Mouse (Mus musculus) MEL-GATA-1-ER (cell line): ENCODE measurements around the gene Mettl18.
"Not testable (repeated sequence)": the region's sequence is repeated elsewhere in the genome, so short reads cannot be mapped to it uniquely, and the experiment has no call there.

ENCODE experiments used
- DNase-seq: peaks from one replicate; pipeline ENCODE4 v3.0.0-alpha.2; 2012; ENCODE audit warnings: low read depth; ENCODE audit errors: extremely low read depth

The Mettl18 gene

GRCm38 (mm10) chr1:163994721-163995608 is at the start of gene Mettl18, which contains the start of gene BC055324:
Gene Mettl18 (plus strand): TSS chr1:163994889.
Gene BC055324 (minus strand): TSS chr1:163994796.
- DNase-seq, result peak; percentile 85

GRCm38 (mm10) chr1:163953396-163953795 is 41.3 kb upstream of the Mettl18 start:
- no peak for DNase-seq

- DNase-seq, result no peak
Measured at GRCm38 (mm10) chr1:163958036-163958435, 36.7 kb upstream of the Mettl18 start.

GRCm38 (mm10) chr1:163964008-163964689 is 30.5 kb upstream of the Mettl18 start:
- no peak for DNase-seq

- no peak for DNase-seq
Measured at GRCm38 (mm10) chr1:163974471-163974870, 20.2 kb upstream of the Mettl18 start.

GRCm38 (mm10) chr1:163975088-163975487 is 19.6 kb upstream of the Mettl18 start:
- DNase-seq, result no peak

- no peak for DNase-seq
Measured at GRCm38 (mm10) chr1:163976515-163976914, 18.2 kb upstream of the Mettl18 start.

GRCm38 (mm10) chr1:163992371-163992770 is 2.3 kb upstream of the Mettl18 start:
- peak; percentile 38 for DNase-seq

GRCm38 (mm10) chr1:163994173-163994720 is 442 bp upstream of the Mettl18 start:
- no peak for DNase-seq

- DNase-seq, result no peak
Measured at GRCm38 (mm10) chr1:163995609-163995913, 872 bp downstream of the Mettl18 start.

GRCm38 (mm10) chr1:164001831-164002452 is 7.3 kb downstream of the Mettl18 start:
- DNase-seq, result no peak

- no peak for DNase-seq
Measured at GRCm38 (mm10) chr1:164004311-164004710, 9.6 kb downstream of the Mettl18 start.

- no peak for DNase-seq
Measured at GRCm38 (mm10) chr1:164009235-164009634, 14.5 kb downstream of the Mettl18 start.

- DNase-seq, result no peak
Measured at GRCm38 (mm10) chr1:164014616-164015015, 19.9 kb downstream of the Mettl18 start.

- DNase-seq, result no peak
Measured at GRCm38 (mm10) chr1:164018221-164018896, 23.7 kb downstream of the Mettl18 start.

- no peak for DNase-seq
Measured at GRCm38 (mm10) chr1:164019789-164020188, 25.1 kb downstream of the Mettl18 start.

- DNase-seq, result not testable (repeated sequence)
Measured at GRCm38 (mm10) chr1:164020746-164021145, 26.1 kb downstream of the Mettl18 start.

GRCm38 (mm10) chr1:164022106-164022505 is 27.4 kb downstream of the Mettl18 start:
- not testable (repeated sequence) for DNase-seq

GRCm38 (mm10) chr1:164025685-164026084 is 31.0 kb downstream of the Mettl18 start:
- DNase-seq, result no peak

- DNase-seq, result peak; percentile 56
Measured at GRCm38 (mm10) chr1:164027416-164027815, 32.7 kb downstream of the Mettl18 start.
